Mouse (Mus musculus): ENCODE results near the gene Hpca.

The Hpca gene

DNA sequence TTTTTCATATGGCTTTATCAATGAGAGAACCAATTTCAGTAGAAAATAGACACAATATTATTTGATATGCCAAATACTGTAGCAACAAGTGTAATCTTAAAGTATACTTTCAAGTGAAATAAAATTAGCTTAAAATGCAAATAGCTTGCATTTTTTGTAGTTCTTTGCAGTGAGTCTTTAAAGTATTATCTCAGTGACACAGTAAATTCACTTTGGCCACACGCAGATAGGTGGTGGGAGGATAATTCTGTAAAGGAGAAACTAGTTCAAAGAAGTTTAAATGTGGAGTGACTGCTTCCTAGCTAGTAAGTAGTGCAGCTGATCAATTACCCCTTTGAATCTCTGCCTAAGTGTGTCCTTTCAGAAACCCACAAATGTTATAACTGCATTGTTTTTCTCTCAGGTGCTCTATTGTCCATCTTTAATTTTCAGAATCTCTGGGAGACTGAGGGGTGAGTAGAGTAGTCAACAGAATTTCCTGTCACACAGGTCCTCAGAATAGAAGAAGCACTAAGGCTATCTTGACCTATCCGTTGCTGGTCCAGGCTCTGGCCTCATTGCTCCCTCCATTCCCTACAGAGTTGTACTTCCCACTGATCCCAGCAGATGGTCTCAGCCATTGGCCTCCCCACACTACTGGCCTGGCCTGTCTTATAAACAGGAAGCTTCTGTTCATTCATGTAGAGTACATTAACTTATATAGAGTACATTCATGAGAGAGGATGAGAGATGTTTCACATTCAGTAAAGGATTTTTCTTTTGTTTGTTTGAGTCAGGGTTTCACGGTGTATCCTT, 59.4 kb downstream of the Hpca start:
- in situ Hi-C loops (cut with MboI, MseI): loop anchor here (25.0 kb wide), 1 partner anchor 1850 kb away; the partner anchor contains the start of gene Laptm5

Measured in T-helper 2 cell (primary cell).